Mouse (Mus musculus) forebrain, embryonic 15.5 days (tissue): ENCODE measurements at regions not wholly inside any gene's neighbourhood (a gene's known extent, or its start where the extent isn't known, plus 50 kb on each side); places are given as distances from the start of the nearest gene placed in this dataset.
A peak's percentile ranks its signal among the peaks of the same experiment; 100 is the strongest.

Experiments used
- ATAC-seq: fragments of 200-750 bp; cut with Nextera tagmentation; replicated peaks from 2 replicates; pipeline ENCODE4 v1.8.0; 2017; ENCODE audit warnings: mild to moderate bottlenecking, moderate TSS enrichment, moderate library complexity
- H3K27ac ChIP-seq: fragments of 300-500 bp; sonication (generic); replicated peaks from 2 replicates; pipeline ENCODE4 v1.5.1; 2015; ENCODE audit warnings: mild to moderate bottlenecking, inconsistent platforms
- H3K27me3 ChIP-seq: fragments of 300-500 bp; sonication (generic); 2 replicates; pipeline ENCODE4 v1.6.1; 2015; ENCODE audit warnings: inconsistent platforms
- H3K36me3 ChIP-seq: fragments of 300-500 bp; sonication (generic); 2 replicates; pipeline ENCODE4 v1.6.1; 2015; ENCODE audit warnings: mild to moderate bottlenecking, inconsistent platforms
- H3K4me1 ChIP-seq: fragments of 300-500 bp; sonication (generic); 2 replicates; pipeline ENCODE4 v1.6.1; 2015; ENCODE audit warnings: inconsistent platforms
- H3K4me2 ChIP-seq: fragments of 300-500 bp; sonication (generic); replicated peaks from 2 replicates; pipeline ENCODE4 v1.6.1; 2015; ENCODE audit warnings: mild to moderate bottlenecking, inconsistent platforms
- H3K4me3 ChIP-seq: fragments of 300-500 bp; sonication (generic); 2 replicates; pipeline ENCODE4 v1.5.1; 2015; ENCODE audit warnings: mild to moderate bottlenecking, inconsistent platforms
- H3K9ac ChIP-seq: fragments of 300-500 bp; sonication (generic); replicated peaks from 2 replicates; pipeline ENCODE4 v1.6.1; 2015; ENCODE audit warnings: mild to moderate bottlenecking, inconsistent platforms
- H3K9me3 ChIP-seq: fragments of 300-500 bp; sonication (generic); 2 replicates; pipeline ENCODE4 v1.6.1; 2016; ENCODE audit warnings: inconsistent platforms
- WGBS: fragments of 180-500 bp; shearing (Covaris S2); methylation state at CpG from one replicate; pipeline ENCODE4 v1.1.7; 2015; ENCODE audit warnings: mixed read lengths; 5-methylcytosine and 5-hydroxymethylcytosine counted together

- Histone ChIP-seq H3K4me3 (no peak overlapping the region), H3K9me3 (no peaks in the 10 kb centered on the region), H3K4me1 (no peaks in the 10 kb centered on the region), H3K27ac (no peak overlapping the region), H3K9ac (no peak overlapping the region), H3K36me3 (no peaks in the 10 kb centered on the region), H3K27me3 (no peaks in the 10 kb centered on the region), H3K4me2 (no peak overlapping the region)
- no peak for ATAC-seq
- WGBS: 89% methylated on average over 6 of the region's 6 CpGs
These were observed 102.1 kb upstream of the Slc4a7 start for GRCm38 (mm10) chr14:14599990-14600389.

GRCm38 (mm10) chr14:14603439-14603838 lies 98.6 kb upstream of the Slc4a7 start:
- no peak for ATAC-seq
- no peaks in the 10 kb centered on the region for H3K27me3 ChIP-seq
- no peak overlapping the region for H3K27ac ChIP-seq
- H3K4me3 ChIP-seq: no peak overlapping the region
- no peaks in the 10 kb centered on the region for H3K9me3 ChIP-seq
- H3K36me3 ChIP-seq: no peaks in the 10 kb centered on the region
- H3K9ac ChIP-seq: no peak overlapping the region
- H3K4me2 ChIP-seq: no peak overlapping the region
- no peaks in the 10 kb centered on the region for H3K4me1 ChIP-seq
- WGBS: 78% methylated on average over 1 of the region's 1 CpGs

- no peaks in the 10 kb centered on the region for H3K9me3 ChIP-seq
- no peak for ATAC-seq
- H3K4me1 ChIP-seq: no peaks in the 10 kb centered on the region
- no peak overlapping the region for H3K4me3 ChIP-seq
- H3K36me3 ChIP-seq: no peaks in the 10 kb centered on the region
- no peak overlapping the region for H3K27ac ChIP-seq
- no peak overlapping the region for H3K4me2 ChIP-seq
- 88% methylated on average over 3 of the region's 3 CpGs for WGBS
- no peak overlapping the region for H3K9ac ChIP-seq
- H3K27me3 ChIP-seq: no peaks in the 10 kb centered on the region
These were observed 95.0 kb upstream of the Slc4a7 start for GRCm38 (mm10) chr14:14607074-14607473.

- H3K9ac ChIP-seq: no peak overlapping the region
- H3K4me3 ChIP-seq: no peak overlapping the region
- no peaks in the 10 kb centered on the region for H3K36me3 ChIP-seq
- no peaks in the 10 kb centered on the region for H3K27me3 ChIP-seq
- ATAC-seq: no peak
- 95% methylated on average over 3 of the region's 3 CpGs for WGBS
- H3K4me2 ChIP-seq: no peak overlapping the region
- no peaks in the 10 kb centered on the region for H3K9me3 ChIP-seq
- H3K4me1 ChIP-seq: no peaks in the 10 kb centered on the region
- no peak overlapping the region for H3K27ac ChIP-seq
These were observed 89.8 kb upstream of the Slc4a7 start for GRCm38 (mm10) chr14:14612245-14612644.

- no peak overlapping the region for H3K27ac ChIP-seq
- ATAC-seq: no peak
- no peak overlapping the region for H3K4me2 ChIP-seq
- WGBS: 83% methylated on average over 5 of the region's 5 CpGs
- H3K27me3 ChIP-seq: no peaks in the 10 kb centered on the region
- no peaks in the 10 kb centered on the region for H3K36me3 ChIP-seq
- H3K9me3 ChIP-seq: no peaks in the 10 kb centered on the region
- H3K9ac ChIP-seq: no peak overlapping the region
- no peaks in the 10 kb centered on the region for H3K4me1 ChIP-seq
- H3K4me3 ChIP-seq: no peak overlapping the region
These were observed 81.8 kb upstream of the Slc4a7 start for GRCm38 (mm10) chr14:14620316-14620715.

- no peaks in the 10 kb centered on the region for H3K36me3 ChIP-seq
- WGBS: 81% methylated on average over 1 of the region's 1 CpGs
- no peaks in the 10 kb centered on the region for H3K9me3 ChIP-seq
- no peak overlapping the region for H3K4me3 ChIP-seq
- no peaks in the 10 kb centered on the region for H3K27me3 ChIP-seq
- no peak overlapping the region for H3K27ac ChIP-seq
- peaks cover 14% of the 10 kb centered on the region for H3K4me1 ChIP-seq
- H3K4me2 ChIP-seq: no peak overlapping the region
- no peak for ATAC-seq
- H3K9ac ChIP-seq: no peak overlapping the region
These were observed 73.4 kb upstream of the Slc4a7 start for GRCm38 (mm10) chr14:14628673-14629072.

- no peak overlapping the region for H3K4me3 ChIP-seq
- H3K9me3 ChIP-seq: no peaks in the 10 kb centered on the region
- H3K27me3 ChIP-seq: no peaks in the 10 kb centered on the region
- H3K4me1 ChIP-seq: peaks cover 15% of the 10 kb centered on the region
- H3K27ac ChIP-seq: no peak overlapping the region
- WGBS: 47% methylated on average over 6 of the region's 6 CpGs
- H3K4me2 ChIP-seq: no peak overlapping the region
- no peak for ATAC-seq
- no peaks in the 10 kb centered on the region for H3K36me3 ChIP-seq
- no peak overlapping the region for H3K9ac ChIP-seq
These were observed 70.3 kb upstream of the Slc4a7 start for GRCm38 (mm10) chr14:14631750-14632149.

- H3K27ac ChIP-seq: no peak overlapping the region
These were observed 69.6 kb upstream of the Slc4a7 start for GRCm38 (mm10) chr14:14632471-14632870.

GRCm38 (mm10) chr14:14632951-14633931 lies 68.8 kb upstream of the Slc4a7 start:
- Histone ChIP-seq H3K36me3 (no peaks in the 10 kb centered on the region), H3K9ac (no peak overlapping the region), H3K9me3 (no peaks in the 10 kb centered on the region), H3K27me3 (no peaks in the 10 kb centered on the region), H3K27ac (no peak overlapping the region), H3K4me1 (peaks cover 15% of the 10 kb centered on the region), H3K4me3 (peak overlapping the region; percentile 24), H3K4me2 (peak overlapping the region; percentile 47)
- ATAC-seq: peak; percentile 57; the same call in 1 of the 2 replicates
- 3% methylated on average over 22 of the region's 22 CpGs for WGBS

More at GRCm38 (mm10) chr14:14632471-14632870, 69.6 kb upstream of the Slc4a7 start:
- peaks cover 15% of the 10 kb centered on the region for H3K4me1 ChIP-seq
- H3K4me2 ChIP-seq: peak overlapping the region; percentile 47
- no peaks in the 10 kb centered on the region for H3K9me3 ChIP-seq
- ATAC-seq: peak; percentile 60; the same call in 1 of the 2 replicates
- H3K27me3 ChIP-seq: no peaks in the 10 kb centered on the region
- peak overlapping the region; percentile 24 for H3K4me3 ChIP-seq
- no peaks in the 10 kb centered on the region for H3K36me3 ChIP-seq
- H3K9ac ChIP-seq: no peak overlapping the region
- 0% methylated on average over 15 of the region's 15 CpGs for WGBS

- H3K36me3 ChIP-seq: no peaks in the 10 kb centered on the region
- ATAC-seq: no peak
- no peaks in the 10 kb centered on the region for H3K9me3 ChIP-seq
- peaks cover 15% of the 10 kb centered on the region for H3K4me1 ChIP-seq
- 55% methylated on average over 2 of the region's 2 CpGs for WGBS
- H3K4me3 ChIP-seq: no peak overlapping the region
- H3K27ac ChIP-seq: no peak overlapping the region
- H3K27me3 ChIP-seq: no peaks in the 10 kb centered on the region
- no peak overlapping the region for H3K9ac ChIP-seq
- H3K4me2 ChIP-seq: no peak overlapping the region
These were observed 68.1 kb upstream of the Slc4a7 start for GRCm38 (mm10) chr14:14634021-14634420.

- no peaks in the 10 kb centered on the region for H3K27me3 ChIP-seq
- no peak overlapping the region for H3K4me3 ChIP-seq
- no peaks in the 10 kb centered on the region for H3K9me3 ChIP-seq
- no peak overlapping the region for H3K27ac ChIP-seq
- 85% methylated on average over 7 of the region's 7 CpGs for WGBS
- H3K4me2 ChIP-seq: no peak overlapping the region
- H3K4me1 ChIP-seq: no peaks in the 10 kb centered on the region
- no peaks in the 10 kb centered on the region for H3K36me3 ChIP-seq
- ATAC-seq: no peak
- no peak overlapping the region for H3K9ac ChIP-seq
These were observed 62.7 kb upstream of the Slc4a7 start for GRCm38 (mm10) chr14:14639102-14640015.

GRCm38 (mm10) chr14:14640023-14640441 lies 62.0 kb upstream of the Slc4a7 start:
- no peaks in the 10 kb centered on the region for H3K36me3 ChIP-seq
- H3K4me1 ChIP-seq: no peaks in the 10 kb centered on the region
- H3K27me3 ChIP-seq: no peaks in the 10 kb centered on the region
- H3K27ac ChIP-seq: no peak overlapping the region
- 49% methylated on average over 3 of the region's 3 CpGs for WGBS
- H3K9ac ChIP-seq: no peak overlapping the region
- no peak for ATAC-seq
- H3K4me3 ChIP-seq: no peak overlapping the region
- no peaks in the 10 kb centered on the region for H3K9me3 ChIP-seq
- no peak overlapping the region for H3K4me2 ChIP-seq
